In the genomic region with DNA sequence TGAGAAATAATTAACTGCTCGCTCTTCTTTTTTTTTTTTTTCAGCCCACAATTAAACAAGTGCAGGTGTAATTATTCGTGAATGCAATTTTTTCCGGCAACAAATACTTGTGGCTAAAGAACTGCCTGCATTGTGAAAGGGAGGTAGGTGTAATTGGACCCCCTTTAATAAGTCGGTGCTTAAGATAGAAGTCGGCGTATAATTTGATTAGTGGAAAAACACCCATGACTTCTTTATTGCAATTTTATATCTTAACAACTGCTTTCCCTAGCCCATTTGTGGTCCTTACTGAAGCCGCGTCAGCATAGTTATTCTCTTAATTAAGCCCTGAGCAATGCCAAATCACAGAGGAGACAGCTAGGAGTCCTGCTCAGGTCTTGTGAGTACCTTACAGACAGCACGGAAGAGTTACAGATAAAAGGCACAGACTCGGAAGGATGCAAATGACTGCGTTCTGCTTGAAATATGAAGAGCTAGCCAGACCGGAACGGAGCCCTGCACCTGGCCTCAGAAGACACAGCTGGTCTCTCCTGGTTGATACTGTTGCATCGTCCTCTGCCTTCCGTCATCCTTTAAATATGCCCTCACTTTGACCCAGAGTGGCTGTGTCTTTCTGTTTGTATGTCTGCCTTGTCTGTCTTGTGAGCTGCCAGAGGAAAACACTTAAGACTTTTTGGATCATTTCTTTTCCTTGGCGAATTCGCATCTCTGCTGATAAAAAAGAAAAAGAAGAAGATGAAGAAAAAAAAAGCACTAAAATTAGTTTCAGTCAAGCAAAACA, we compare ENCODE assay signal across 17 mouse cellular contexts.
DNase-seq lines count a peak whose midpoint lies in the region; ATAC-seq and TF ChIP-seq lines count a peak whose summit lies in the region.
"Had no signal": no experiment of that assay in that cellular context is flagged by ENCODE, and none has a peak within 500 bp of the region (broad histone marks: within the 10 kb centered on the region; RNA-seq: fewer than 3 reads in every experiment).

No protein-coding gene starts in this region.

- DNase-seq in hindbrain, embryonic 11.5 days (ENCODE audit: low spot score) = no peak
- DNase-seq in testis, postnatal 10 days (ENCODE audit: low spot score) = no peak
- no peak for DNase-seq in cerebellum, adult 9-10 months
- no peak for DNase-seq in Muller cell, postnatal 12 days (ENCODE audit: inconsistent ontology term)
- no peak for DNase-seq in gastrocnemius, adult 18-20 months (ENCODE audit: low spot score)
- DNase-seq: adrenal gland, postnatal 10 days; cerebellum, adult 11 months; embryo, embryonic 11 days; gastrocnemius, postnatal 14 days; lung, adult 2 months; thymus, adult 18-20 months had no signal

- H3K36me3 ChIP-seq in hindbrain, embryonic 15.5 days = no peaks in the 10 kb centered on the region
- no peaks in the 10 kb centered on the region for H3K36me3 ChIP-seq in hindbrain, embryonic 11.5 days (ENCODE audit: control insufficient read depth, insufficient read depth, low read length)
- no peaks in the 10 kb centered on the region for H3K36me3 ChIP-seq in testis, adult 2 months (ENCODE audit: control insufficient read depth, insufficient read depth, low read length)
- H3K36me3 ChIP-seq: forebrain, embryonic 15.5 days; midbrain, embryonic 12.5 days had no signal

- no peak for TF ChIP-seq CTCF in testis, adult 2 months (IDR thresholded peaks at IDR 0.05; ENCODE audit: control insufficient read depth, insufficient read depth, insufficient replicate concordance, low read depth, low read length)

- H3K27me3 ChIP-seq in hindbrain, embryonic 15.5 days = no peaks in the 10 kb centered on the region
- no peaks in the 10 kb centered on the region for H3K27me3 ChIP-seq in hindbrain, embryonic 11.5 days (ENCODE audit: control insufficient read depth, insufficient read depth, low read length)
- no peaks in the 10 kb centered on the region; the same call in 1 of the 2 replicates for H3K27me3 ChIP-seq in testis, adult 2 months (ENCODE audit: control insufficient read depth, insufficient read depth, low read length)
- H3K27me3 ChIP-seq: forebrain, embryonic 15.5 days had no signal

- peak overlapping the region; percentile 19; the same call in 1 of the 2 replicates for H3K4me2 ChIP-seq in hindbrain, embryonic 15.5 days
- no peak overlapping the region for H3K4me2 ChIP-seq in hindbrain, embryonic 11.5 days (replicated peaks; ENCODE audit: low read depth, low read length)
- H3K4me2 ChIP-seq: forebrain, embryonic 15.5 days; midbrain, embryonic 12.5 days had no signal

- H3K9me3 ChIP-seq in hindbrain, embryonic 15.5 days = no peaks in the 10 kb centered on the region
- H3K9me3 ChIP-seq in hindbrain, embryonic 11.5 days (ENCODE audit: control insufficient read depth, low read length) = no peaks in the 10 kb centered on the region
- H3K9me3 ChIP-seq: forebrain, embryonic 15.5 days; midbrain, embryonic 12.5 days had no signal

- no peak for TF ChIP-seq POLR2A in testis, adult 2 months (IDR thresholded peaks at IDR 0.05; ENCODE audit: control insufficient read depth, low read depth, low read length)

- H3K4me1 ChIP-seq in hindbrain, embryonic 15.5 days (replicated peaks) = peaks cover 10% of the 10 kb centered on the region; the same call in 1 of the 2 replicates
- no peaks in the 10 kb centered on the region for H3K4me1 ChIP-seq in hindbrain, embryonic 11.5 days (replicated peaks; ENCODE audit: control insufficient read depth, insufficient read depth, low read length)
- H3K4me1 ChIP-seq in testis, adult 2 months (ENCODE audit: control insufficient read depth, insufficient read depth, low read length) = peaks cover 3% of the 10 kb centered on the region
- H3K4me1 ChIP-seq: midbrain, embryonic 12.5 days had no signal

- H3K27ac ChIP-seq in hindbrain, embryonic 15.5 days (replicated peaks) = no peak overlapping the region
- no peak overlapping the region for H3K27ac ChIP-seq in hindbrain, embryonic 11.5 days (ENCODE audit: low read depth, low read length)
- no peak overlapping the region for H3K27ac ChIP-seq in testis, adult 2 months (ENCODE audit: control insufficient read depth, insufficient read depth, low read depth, low read length)
- H3K27ac ChIP-seq: forebrain, embryonic 15.5 days; midbrain, embryonic 12.5 days had no signal

- WGBS in hindbrain, embryonic 15.5 days = 46% methylated on average over 17 of the region's 17 CpGs
- 72% methylated on average over 17 of the region's 17 CpGs for WGBS in hindbrain, embryonic 11.5 days

- no peak for ATAC-seq in hindbrain, embryonic 15.5 days (ENCODE audit: low FRiP score, low read depth)
- no peak for ATAC-seq in hindbrain, embryonic 11.5 days (ENCODE audit: low FRiP score)
- peak; percentile 63; the same call in 1 of the 2 replicates for ATAC-seq in monocyte, adult 5-6 weeks (replicated peaks; ENCODE audit: insufficient number of reproducible peaks, low FRiP score, low TSS enrichment, poor library complexity, severe bottlenecking)
- ATAC-seq: forebrain, embryonic 15.5 days; intestine, postnatal 0 days had no signal

- H3K4me3 ChIP-seq in hindbrain, embryonic 15.5 days = no peak overlapping the region
- no peak overlapping the region for H3K4me3 ChIP-seq in hindbrain, embryonic 11.5 days (ENCODE audit: low read depth, low read length)
- H3K4me3 ChIP-seq in testis, adult 2 months (ENCODE audit: control insufficient read depth, low read depth, low read length) = peak overlapping the region; percentile 63
- H3K4me3 ChIP-seq: forebrain, embryonic 15.5 days; midbrain, embryonic 12.5 days had no signal

- H3K9ac ChIP-seq in hindbrain, embryonic 15.5 days = no peak overlapping the region
- no peak overlapping the region for H3K9ac ChIP-seq in hindbrain, embryonic 11.5 days (ENCODE audit: low read depth, low read length)
- H3K9ac ChIP-seq: forebrain, embryonic 15.5 days; midbrain, embryonic 12.5 days had no signal
